Mouse (Mus musculus) bone marrow, adult 2 months (tissue): ENCODE data around the gene Il23a.

Experiments
- CTCF ChIP-seq: fragments of 200-500 bp; IDR thresholded peaks from 2 replicates; pipeline ENCODE4 v1.5.1; 2011; ENCODE audit warnings: low read length, control low read depth; ENCODE audit not compliant: control insufficient read depth, insufficient read depth
- POLR2A ChIP-seq: fragments of 200-500 bp; IDR thresholded peaks from 2 replicates; pipeline ENCODE4 v1.6.1; 2011; ENCODE audit warnings: low read depth, mild to moderate bottlenecking, control low read depth, low read length, borderline replicate concordance; ENCODE audit not compliant: control insufficient read depth

GRCm38 (mm10) chr10:128323516-128323915 lies 25.0 kb upstream of the Il23a start:
- TF ChIP-seq CTCF (no peak), POLR2A (no peak)
